Mouse (Mus musculus) intestine, embryonic 15.5 days (tissue): ENCODE measurements around the gene Mcpt8. TPM values are rescaled to one million over a fixed set of nuclear protein-coding genes. Genes with fewer than 3 reads are reported as not detected.
"Not testable (repeated sequence)": the region's sequence is repeated elsewhere in the genome, so short reads cannot be mapped to it uniquely, and the experiment has no call there.

Source experiments
- ATAC-seq: fragments of 200-750 bp; cut with Nextera tagmentation; 2 replicates; pipeline ENCODE4 v1.8.0; 2017; ENCODE audit warnings: moderate TSS enrichment, moderate library complexity
- H3K27ac ChIP-seq: fragments of 300-500 bp; sonication (generic); 2 replicates; pipeline ENCODE4 v1.5.1; 2015; ENCODE audit warnings: mild to moderate bottlenecking, inconsistent platforms
- H3K27me3 ChIP-seq: fragments of 300-500 bp; sonication (generic); replicated peaks from 2 replicates; pipeline ENCODE4 v1.6.1; 2015; ENCODE audit warnings: inconsistent platforms
- H3K36me3 ChIP-seq: fragments of 300-500 bp; sonication (generic); 2 replicates; pipeline ENCODE4 v1.6.1; 2015; ENCODE audit warnings: inconsistent platforms
- H3K4me1 ChIP-seq: fragments of 300-500 bp; sonication (generic); replicated peaks from 2 replicates; pipeline ENCODE4 v1.6.1; 2015; ENCODE audit warnings: inconsistent platforms
- H3K4me2 ChIP-seq: fragments of 300-500 bp; sonication (generic); replicated peaks from 2 replicates; pipeline ENCODE4 v1.6.1; 2015; ENCODE audit warnings: mild to moderate bottlenecking, inconsistent platforms
- H3K4me3 ChIP-seq: fragments of 300-500 bp; sonication (generic); replicated peaks from 2 replicates; pipeline ENCODE4 v1.5.1; 2015; ENCODE audit warnings: inconsistent platforms
- H3K9ac ChIP-seq: fragments of 300-500 bp; sonication (generic); 2 replicates; pipeline ENCODE4 v1.6.1; 2015; ENCODE audit warnings: inconsistent platforms
- H3K9me3 ChIP-seq: fragments of 300-500 bp; sonication (generic); 2 replicates; pipeline ENCODE4 v1.6.1; 2016; ENCODE audit warnings: inconsistent platforms
- WGBS: fragments of 180-500 bp; shearing (Covaris S2); methylation state at CpG from one replicate; pipeline ENCODE4 v1.1.7; 2015; 5-methylcytosine and 5-hydroxymethylcytosine counted together
- polyA plus RNA-seq: library from polyadenylated mRNA; unstranded; fragments of >200 nt; fragmentation: Nextera tagmentation; extraction: Ambion mirVana; gene quantifications from 2 replicates; pipeline ENCODE4 v1.2.1, GENCODE M21; 2015

The Mcpt8 gene
- 0.88 and 0.92 TPM in 2 replicates for polyA plus RNA-seq

- no peak for ATAC-seq
- Histone ChIP-seq H3K27ac (no peak within 1 kb of the TSS), H3K4me3 (no peak within 1 kb of the TSS), H3K9me3 (no peaks in the 10 kb centered on the region), H3K27me3 (no peaks in the 10 kb centered on the region), H3K36me3 (no peaks in the 10 kb centered on the region), H3K9ac (no peak within 1 kb of the TSS), H3K4me1 (no peaks in the 10 kb centered on the region), H3K4me2 (no peak within 1 kb of the TSS)
- WGBS = 91% methylated on average over 2 of the region's 2 CpGs
Measured at GRCm38 (mm10) chr14:56085167-56085566, at the start of gene Mcpt8. TSS of gene Mcpt8 (minus strand) at chr14:56085273.

- H3K27me3 ChIP-seq, H3K27ac ChIP-seq, H3K36me3 ChIP-seq, ATAC-seq, H3K4me1 ChIP-seq, H3K4me3 ChIP-seq, H3K4me2 ChIP-seq, H3K9ac ChIP-seq, H3K9me3 ChIP-seq: not testable (repeated sequence)
- 86% methylated on average over 1 of the region's 1 CpGs for WGBS
Measured at GRCm38 (mm10) chr14:56133675-56134074, 48.6 kb upstream of the Mcpt8 start.

- not testable (repeated sequence) for H3K4me2 ChIP-seq, H3K9ac ChIP-seq, H3K27me3 ChIP-seq, H3K27ac ChIP-seq, H3K4me1 ChIP-seq, H3K36me3 ChIP-seq, H3K4me3 ChIP-seq, H3K9me3 ChIP-seq, ATAC-seq
- 73% methylated on average over 2 of the region's 2 CpGs for WGBS
Measured at GRCm38 (mm10) chr14:56132508-56132907, 47.4 kb upstream of the Mcpt8 start, which contains the start of gene Gzmd. TSS of gene Gzmd (minus strand) at chr14:56132608.

- H3K4me2 ChIP-seq = no peak overlapping the region
- 54% methylated on average over 3 of the region's 3 CpGs for WGBS
- H3K36me3 ChIP-seq = no peaks in the 10 kb centered on the region
- no peaks in the 10 kb centered on the region for H3K27me3 ChIP-seq
- H3K4me1 ChIP-seq = no peaks in the 10 kb centered on the region
- H3K9ac ChIP-seq = no peak overlapping the region
- H3K27ac ChIP-seq = no peak overlapping the region
- no peak overlapping the region for H3K4me3 ChIP-seq
- no peak for ATAC-seq
- no peaks in the 10 kb centered on the region for H3K9me3 ChIP-seq
Measured at GRCm38 (mm10) chr14:56128341-56128740, 43.3 kb upstream of the Mcpt8 start.

- H3K4me1 ChIP-seq = no peaks in the 10 kb centered on the region
- H3K9ac ChIP-seq = no peak overlapping the region
- no peaks in the 10 kb centered on the region for H3K9me3 ChIP-seq
- H3K36me3 ChIP-seq = no peaks in the 10 kb centered on the region
- 84% methylated on average over 3 of the region's 3 CpGs for WGBS
- no peak for ATAC-seq
- no peak overlapping the region for H3K4me2 ChIP-seq
- H3K4me3 ChIP-seq = no peak overlapping the region
- H3K27ac ChIP-seq = no peak overlapping the region
- H3K27me3 ChIP-seq = no peaks in the 10 kb centered on the region
Measured at GRCm38 (mm10) chr14:56123516-56123915, 38.4 kb upstream of the Mcpt8 start.

- no peaks in the 10 kb centered on the region for H3K9me3 ChIP-seq
Measured at GRCm38 (mm10) chr14:56120525-56120924, 35.5 kb upstream of the Mcpt8 start, which contains the start of gene Gzme. TSS of gene Gzme (minus strand) at chr14:56120625.

GRCm38 (mm10) chr14:56115531-56116310, 30.6 kb upstream of the Mcpt8 start:
- H3K4me3 ChIP-seq, ATAC-seq, H3K36me3 ChIP-seq, H3K4me1 ChIP-seq, H3K27me3 ChIP-seq, H3K4me2 ChIP-seq, H3K9me3 ChIP-seq, H3K9ac ChIP-seq, H3K27ac ChIP-seq: not testable (repeated sequence)
- 89% methylated on average over 33 of the region's 33 CpGs for WGBS

More at GRCm38 (mm10) chr14:56120525-56120924, 35.5 kb upstream of the Mcpt8 start, which contains the start of gene Gzme:
- no peak within 1 kb of the TSS for H3K27ac ChIP-seq
- no peak within 1 kb of the TSS for H3K9ac ChIP-seq
- no peak for ATAC-seq
- no peaks in the 10 kb centered on the region for H3K27me3 ChIP-seq
- H3K4me2 ChIP-seq = no peak within 1 kb of the TSS
- no peaks in the 10 kb centered on the region for H3K36me3 ChIP-seq
- H3K4me3 ChIP-seq = no peak within 1 kb of the TSS
- no peaks in the 10 kb centered on the region for H3K4me1 ChIP-seq

- H3K4me2 ChIP-seq = no peak overlapping the region
- no peak overlapping the region for H3K27ac ChIP-seq
- H3K9me3 ChIP-seq = no peaks in the 10 kb centered on the region
- H3K4me1 ChIP-seq = no peaks in the 10 kb centered on the region
- WGBS = 84% methylated on average over 13 of the region's 13 CpGs
- no peak for ATAC-seq
- no peak overlapping the region for H3K4me3 ChIP-seq
- H3K36me3 ChIP-seq = no peaks in the 10 kb centered on the region
- H3K27me3 ChIP-seq = no peaks in the 10 kb centered on the region
- H3K9ac ChIP-seq = no peak overlapping the region
Measured at GRCm38 (mm10) chr14:56105447-56106180, 20.5 kb upstream of the Mcpt8 start.

GRCm38 (mm10) chr14:56105016-56105415, 19.9 kb upstream of the Mcpt8 start:
- Histone ChIP-seq H3K36me3 (no peaks in the 10 kb centered on the region), H3K4me1 (no peaks in the 10 kb centered on the region), H3K27me3 (no peaks in the 10 kb centered on the region), H3K4me3 (no peak overlapping the region), H3K9ac (no peak overlapping the region), H3K27ac (no peak overlapping the region), H3K4me2 (no peak overlapping the region), H3K9me3 (no peaks in the 10 kb centered on the region)
- WGBS = 78% methylated on average over 5 of the region's 5 CpGs
- ATAC-seq = no peak

GRCm38 (mm10) chr14:56103452-56103851, 18.4 kb upstream of the Mcpt8 start:
- no peaks in the 10 kb centered on the region for H3K4me1 ChIP-seq
- no peak overlapping the region for H3K27ac ChIP-seq
- H3K36me3 ChIP-seq = no peaks in the 10 kb centered on the region
- H3K27me3 ChIP-seq = no peaks in the 10 kb centered on the region
- H3K4me2 ChIP-seq = no peak overlapping the region
- no peak for ATAC-seq
- no peak overlapping the region for H3K4me3 ChIP-seq
- H3K9me3 ChIP-seq = no peaks in the 10 kb centered on the region
- 64% methylated on average over 3 of the region's 3 CpGs for WGBS
- H3K9ac ChIP-seq = no peak overlapping the region

GRCm38 (mm10) chr14:56102386-56102785, 17.3 kb upstream of the Mcpt8 start, which contains the start of gene Ctsg:
TSS of gene Ctsg (minus strand) at chr14:56102574.
- WGBS = 67% methylated on average over 10 of the region's 10 CpGs

GRCm38 (mm10) chr14:56098940-56099339, 13.9 kb upstream of the Mcpt8 start:
- Histone ChIP-seq H3K9ac (no peak overlapping the region), H3K4me2 (no peak overlapping the region), H3K4me1 (no peaks in the 10 kb centered on the region), H3K36me3 (no peaks in the 10 kb centered on the region), H3K9me3 (no peaks in the 10 kb centered on the region), H3K27me3 (no peaks in the 10 kb centered on the region), H3K4me3 (no peak overlapping the region), H3K27ac (no peak overlapping the region)
- ATAC-seq = no peak
- 74% methylated on average over 4 of the region's 4 CpGs for WGBS

More at GRCm38 (mm10) chr14:56102386-56102785, 17.3 kb upstream of the Mcpt8 start, which contains the start of gene Ctsg:
- H3K9ac ChIP-seq = no peak within 1 kb of the TSS
- H3K27ac ChIP-seq = no peak within 1 kb of the TSS
- no peaks in the 10 kb centered on the region for H3K4me1 ChIP-seq
- no peaks in the 10 kb centered on the region for H3K27me3 ChIP-seq
- H3K4me2 ChIP-seq = no peak within 1 kb of the TSS
- H3K4me3 ChIP-seq = no peak within 1 kb of the TSS
- ATAC-seq = no peak
- no peaks in the 10 kb centered on the region for H3K36me3 ChIP-seq
- no peaks in the 10 kb centered on the region for H3K9me3 ChIP-seq
